Mouse (Mus musculus): ENCODE data around the gene Ivns1abp.
"Not testable (repeated sequence)": the region's sequence is repeated elsewhere in the genome, so short reads cannot be mapped to it uniquely, and the experiment has no call there.

The Ivns1abp gene

DNA sequence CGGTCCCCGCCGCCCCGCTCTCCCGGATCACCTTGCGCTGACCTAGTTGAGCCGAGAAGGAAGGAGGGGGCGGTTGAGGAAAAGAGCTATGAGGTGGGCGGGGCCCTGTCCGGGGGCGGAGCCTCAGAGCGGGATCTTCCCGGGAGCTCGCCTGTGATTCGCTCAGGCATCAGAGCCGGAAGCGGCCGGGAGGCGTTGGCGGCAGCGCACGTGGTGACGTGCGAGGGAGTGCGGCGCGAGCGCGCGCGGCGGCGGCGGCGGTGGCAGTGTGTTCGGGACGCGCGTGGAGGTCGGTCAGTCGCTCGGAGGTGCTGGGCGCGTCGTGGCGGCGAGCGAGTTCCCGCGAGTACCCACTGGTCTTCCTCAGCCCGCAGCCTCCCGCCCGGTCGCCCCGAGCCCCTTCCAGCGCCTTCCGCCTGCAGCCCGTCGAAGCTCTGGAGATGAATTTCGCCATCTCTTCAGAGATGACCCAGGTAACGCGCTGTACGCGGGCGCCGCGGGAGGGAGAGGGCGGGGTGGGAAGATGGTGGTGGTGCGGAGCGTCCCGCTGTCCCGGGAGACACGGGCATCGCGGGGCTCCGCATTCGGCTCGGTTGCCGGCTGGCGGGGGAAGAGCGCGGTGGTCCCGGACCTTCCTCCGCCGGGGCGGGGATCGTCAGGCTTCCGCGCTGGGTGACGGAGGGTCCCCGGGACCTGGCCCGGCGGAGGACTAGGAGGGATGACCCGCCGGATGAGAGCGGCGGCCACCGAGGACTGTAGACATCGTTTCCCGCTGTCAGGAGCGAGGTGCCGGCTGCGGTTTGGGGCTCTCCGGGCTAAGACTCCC is at the start of gene Ivns1abp:
Gene Ivns1abp, plus strand, starts transcription at position 195 of the 826 bp plus-strand sequence.
- DNase-seq (ENCODE audit: low spot score): peak; percentile 95

GRCm38 (mm10) chr1:151295486-151295885 is 48.8 kb upstream of the Ivns1abp start:
- no peak for DNase-seq (ENCODE audit: low spot score)

DNA sequence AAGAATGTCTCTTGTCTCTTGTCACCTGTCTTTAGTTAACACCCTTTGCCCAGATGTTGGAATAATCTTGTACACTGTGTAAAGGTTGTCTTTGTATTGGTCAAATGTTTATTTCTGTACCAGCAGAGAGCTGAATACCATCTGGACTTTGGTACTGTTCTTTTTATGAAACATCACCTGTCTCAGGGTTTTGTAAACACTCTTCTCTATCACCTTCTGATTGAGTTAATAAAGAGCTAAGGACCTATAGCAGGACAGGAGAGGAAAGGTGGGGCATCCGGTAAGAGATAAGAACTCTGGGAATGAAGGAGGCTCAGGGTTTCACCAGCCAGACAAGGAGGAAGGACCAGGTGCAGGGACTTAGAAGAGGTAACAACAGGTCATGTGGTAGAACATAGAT is 47.7 kb upstream of the Ivns1abp start:
- no peak for DNase-seq (ENCODE audit: low spot score)

DNA sequence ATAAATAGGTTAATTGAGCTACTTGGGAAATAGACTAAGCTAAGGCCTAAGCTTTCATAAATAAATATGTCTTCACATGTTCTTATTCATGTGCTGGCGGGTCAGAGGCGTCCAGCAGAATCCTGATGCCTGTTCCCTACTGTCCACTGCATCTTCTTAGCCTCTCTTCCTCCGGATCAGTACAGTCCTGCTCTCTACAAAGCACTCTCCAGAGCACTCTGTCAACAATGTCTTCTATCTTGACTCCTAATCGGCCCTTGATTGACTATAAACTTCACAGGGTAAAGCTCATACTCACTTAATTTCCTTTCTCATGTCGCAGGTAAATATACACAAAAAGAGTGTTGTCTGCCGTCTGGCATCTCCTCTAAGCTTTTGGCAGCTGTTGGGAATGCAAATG is 47.3 kb upstream of the Ivns1abp start:
- no peak for DNase-seq (ENCODE audit: low spot score)

GRCm38 (mm10) chr1:151297596-151297995 is 46.7 kb upstream of the Ivns1abp start:
- no peak for DNase-seq (ENCODE audit: low spot score)

DNA sequence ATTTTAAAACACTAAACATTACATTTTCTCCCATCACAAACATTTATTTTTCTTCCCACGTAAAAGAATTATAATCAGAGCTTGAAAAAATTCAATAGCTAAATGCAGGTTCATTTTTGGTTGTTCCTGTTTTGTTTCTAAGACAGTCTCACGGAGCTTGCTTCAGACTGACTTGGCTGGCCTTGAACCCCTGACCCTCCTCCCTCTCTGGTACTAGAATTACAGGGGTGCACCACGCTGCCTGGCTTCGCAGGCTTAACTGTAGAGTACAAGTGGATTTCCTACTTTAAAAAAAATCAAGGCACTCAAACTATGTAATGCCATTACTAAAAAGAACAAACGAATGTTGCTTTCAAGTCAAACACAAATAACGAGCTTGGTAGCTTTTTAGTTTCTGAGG is 42.8 kb upstream of the Ivns1abp start:
- no peak for DNase-seq (ENCODE audit: low spot score)

- no peak for DNase-seq (ENCODE audit: low spot score)
Observed at GRCm38 (mm10) chr1:151301904-151302303, 42.4 kb upstream of the Ivns1abp start.

- no peak for DNase-seq (ENCODE audit: low spot score)
Observed at GRCm38 (mm10) chr1:151303265-151303664, 41.0 kb upstream of the Ivns1abp start.

- DNase-seq (ENCODE audit: low spot score): not testable (repeated sequence)
Observed at GRCm38 (mm10) chr1:151305001-151305400, 39.3 kb upstream of the Ivns1abp start.

DNA sequence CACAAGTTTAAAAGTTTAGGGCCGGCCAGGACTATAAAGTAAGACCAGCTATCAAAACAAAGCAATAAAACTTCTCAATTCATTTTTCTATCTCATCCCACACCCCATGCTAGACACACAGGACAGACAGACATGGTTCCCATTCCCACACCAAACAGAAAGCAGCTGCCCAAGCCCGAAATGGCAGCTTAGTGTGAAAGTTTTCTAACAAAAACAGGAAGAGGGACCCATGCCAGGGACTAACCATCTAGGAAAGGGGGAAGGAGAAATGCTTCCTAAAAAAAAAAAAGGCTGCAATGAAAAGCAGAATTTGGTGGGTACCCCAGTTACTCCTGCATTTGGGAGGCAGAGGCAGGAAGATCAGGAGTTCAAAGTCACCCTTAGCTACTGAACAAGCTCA is 37.2 kb upstream of the Ivns1abp start:
- peak; percentile 20 for DNase-seq (ENCODE audit: low spot score)

DNA sequence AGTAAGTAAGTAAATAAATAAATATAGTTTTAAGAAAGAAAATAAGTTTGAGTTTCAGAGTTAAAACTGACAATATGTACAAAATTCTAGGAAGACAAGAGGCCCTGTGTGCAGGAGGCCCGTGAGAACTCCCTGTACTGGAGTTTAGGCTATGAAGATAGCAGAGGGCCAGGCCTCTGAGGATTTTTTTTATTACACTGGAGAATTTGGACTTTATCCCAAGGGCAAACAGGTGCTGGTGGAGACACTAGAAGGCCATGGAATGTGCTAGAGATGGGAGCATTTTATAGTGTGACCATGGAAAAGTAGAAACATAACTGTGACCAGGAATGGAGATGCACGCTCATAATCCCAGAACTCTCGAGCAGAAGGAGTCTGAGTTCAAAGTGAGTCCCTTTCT is 36.5 kb upstream of the Ivns1abp start:
- DNase-seq (ENCODE audit: low spot score): no peak

GRCm38 (mm10) chr1:151308508-151308907 is 35.8 kb upstream of the Ivns1abp start:
- no peak for DNase-seq (ENCODE audit: low spot score)

GRCm38 (mm10) chr1:151310511-151310910 is 33.8 kb upstream of the Ivns1abp start:
- no peak for DNase-seq (ENCODE audit: low spot score)

- no peak for DNase-seq (ENCODE audit: low spot score)
Observed at GRCm38 (mm10) chr1:151311379-151311778, 32.9 kb upstream of the Ivns1abp start.

GRCm38 (mm10) chr1:151319267-151319666 is 25.0 kb upstream of the Ivns1abp start:
- no peak for DNase-seq (ENCODE audit: low spot score)

- DNase-seq (ENCODE audit: low spot score): no peak
Observed at GRCm38 (mm10) chr1:151320408-151320807, 23.9 kb upstream of the Ivns1abp start.

- DNase-seq (ENCODE audit: low spot score): no peak
Observed at GRCm38 (mm10) chr1:151325328-151325727, 18.9 kb upstream of the Ivns1abp start.

GRCm38 (mm10) chr1:151328341-151329097 is 15.8 kb upstream of the Ivns1abp start:
- DNase-seq (ENCODE audit: low spot score): no peak

- no peak for DNase-seq (ENCODE audit: low spot score)
Observed at GRCm38 (mm10) chr1:151329601-151330000, 14.7 kb upstream of the Ivns1abp start.

- DNase-seq (ENCODE audit: low spot score): no peak
Observed at GRCm38 (mm10) chr1:151332819-151333218, 11.5 kb upstream of the Ivns1abp start.

DNA sequence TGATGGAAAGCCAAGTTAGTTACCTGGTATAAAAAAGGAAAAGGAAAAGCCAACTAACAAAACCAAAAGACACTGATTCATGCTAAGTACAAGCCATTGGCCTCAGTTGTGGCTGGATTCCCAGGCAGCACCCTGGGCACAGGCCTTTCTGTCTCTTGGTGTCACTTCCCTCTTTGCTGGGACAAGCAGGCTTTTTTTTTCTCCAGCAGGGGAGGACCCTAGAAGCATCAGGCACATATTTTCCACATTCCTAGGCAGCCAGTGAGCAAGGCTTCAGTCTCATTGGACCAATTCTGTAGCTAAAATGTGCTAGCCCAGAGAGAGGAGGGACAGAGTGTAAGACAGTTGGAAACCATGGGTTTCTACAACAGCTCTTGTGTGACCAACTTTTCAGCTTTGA is 6.0 kb upstream of the Ivns1abp start:
- no peak for DNase-seq (ENCODE audit: low spot score)

- DNase-seq (ENCODE audit: low spot score): peak; percentile 71
Observed at GRCm38 (mm10) chr1:151338941-151339340, 5.3 kb upstream of the Ivns1abp start.

DNA sequence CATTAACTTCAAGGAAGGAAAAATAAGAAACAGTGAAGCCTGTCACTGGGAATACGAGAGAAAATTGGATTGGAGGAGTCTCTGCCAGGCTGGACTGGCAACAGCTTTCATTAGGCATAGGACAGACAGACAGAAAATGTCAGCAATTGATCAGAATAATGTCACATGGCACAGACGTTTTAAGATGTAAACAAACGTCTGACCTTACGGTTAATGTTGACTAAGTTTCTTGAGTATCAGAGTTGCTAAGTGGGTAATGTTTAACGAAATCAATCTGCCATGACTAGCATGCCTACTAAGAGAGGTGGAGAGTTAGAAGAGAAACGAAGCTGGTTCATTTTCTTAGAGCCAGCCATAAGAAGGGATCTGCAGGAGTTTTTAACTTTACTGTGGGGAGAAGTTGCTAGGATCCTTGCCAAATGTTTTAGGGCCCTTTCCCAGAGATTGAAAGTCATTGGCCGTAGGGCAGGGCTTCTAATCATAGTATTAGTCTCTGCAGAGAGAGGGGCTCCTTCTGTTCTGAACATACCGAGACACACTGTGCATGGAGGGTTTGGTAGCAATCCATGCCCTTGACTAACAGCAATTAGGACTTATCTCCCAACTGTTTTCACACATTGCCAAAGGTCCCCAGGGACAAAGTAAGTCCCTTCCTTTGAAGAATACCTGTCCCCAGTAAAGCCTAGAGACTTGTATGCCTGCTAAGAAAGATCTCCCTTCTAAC is 2.8 kb upstream of the Ivns1abp start:
- DNase-seq (ENCODE audit: low spot score): no peak

Data from adipocyte (in vitro differentiated cells).